ENCODE assay signal across 14 mouse cellular contexts in the genomic region with DNA sequence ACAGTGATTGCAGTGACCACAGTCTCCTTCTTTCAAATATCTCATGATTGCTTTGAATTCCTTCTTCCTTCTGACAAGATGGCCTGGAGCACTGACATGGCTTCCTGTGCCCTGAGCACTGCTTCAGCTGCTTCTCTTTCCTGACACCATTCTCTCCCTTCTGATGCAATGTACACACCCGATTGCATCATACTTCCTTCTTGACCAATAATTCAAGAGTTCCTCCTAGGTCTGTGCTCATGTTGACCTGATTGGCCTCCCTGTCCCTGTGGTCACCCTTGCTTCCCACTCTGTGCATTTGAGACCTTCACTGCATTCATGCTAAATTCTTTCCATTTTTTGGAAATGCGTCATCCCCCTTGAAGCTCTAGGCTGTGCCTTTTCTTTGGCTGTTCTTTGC.
DNase-seq lines count a peak whose midpoint lies in the region; ATAC-seq lines count a peak whose summit lies in the region.
"Had no signal": no experiment of that assay in that cellular context is flagged by ENCODE, and none has a peak within 500 bp of the region (broad histone marks: within the 10 kb centered on the region; RNA-seq: fewer than 3 reads in every experiment).

No protein-coding gene starts in this region.

- intact Hi-C loops in gastrocnemius, postnatal 36 days (cut with DNase I) = no loop called here

- peak; percentile 11 for DNase-seq in adrenal gland, adult 2 months
- no peak for DNase-seq in adrenal gland, postnatal 25 days
- DNase-seq in MN1 (ENCODE audit: low spot score) = peak; percentile 39
- no peak for DNase-seq in thymus, postnatal 36 days
- no peak for DNase-seq in gastrocnemius, postnatal 36 days
- no peak for DNase-seq in right cerebral cortex, adult 18-20 months
- DNase-seq: B cell, adult 2 months; cerebellum, adult 9-11 months; heart, adult 2 months; kidney, adult 11 months; right cerebral cortex, postnatal 14 days had no signal

- peak; percentile 22 to 71; a peak in 1 of 4 replicates for ATAC-seq in hematopoietic stem cell, adult 5-6 weeks (replicated peaks in 1 of 2; ENCODE audit: insufficient read depth in 1 of 2, low FRiP score in 2 of 2, low TSS enrichment in 1 of 2, low read depth in 1 of 2, poor library complexity in 2 of 2, severe bottlenecking in 2 of 2)
- peak; percentile 98 for ATAC-seq in megakaryocyte, adult 5-6 weeks (ENCODE audit: poor library complexity, severe bottlenecking)
- ATAC-seq: forebrain, embryonic 16.5 days had no signal

Comparison
In these comparisons a context has a peak if more than half of its experiments do, and no peak if none do; other contexts are left out.
1. DNase-seq: peak in adrenal gland, adult 2 months (single experiment) and MN1 (single experiment); none in adrenal gland, postnatal 25 days (single experiment), thymus, postnatal 36 days (0 of 2), gastrocnemius, postnatal 36 days (0 of 2) and right cerebral cortex, adult 18-20 months (single experiment).